Mouse (Mus musculus) spleen, postnatal 4 days (tissue): ENCODE data around the gene Il31ra.

Source experiments
- DNase-seq, 2 experiments: peaks; one replicate each; pipeline ENCODE4 v3.0.0; 2022; ENCODE audit warnings: low spot score in 2 of 2

Il31ra gene

DNA sequence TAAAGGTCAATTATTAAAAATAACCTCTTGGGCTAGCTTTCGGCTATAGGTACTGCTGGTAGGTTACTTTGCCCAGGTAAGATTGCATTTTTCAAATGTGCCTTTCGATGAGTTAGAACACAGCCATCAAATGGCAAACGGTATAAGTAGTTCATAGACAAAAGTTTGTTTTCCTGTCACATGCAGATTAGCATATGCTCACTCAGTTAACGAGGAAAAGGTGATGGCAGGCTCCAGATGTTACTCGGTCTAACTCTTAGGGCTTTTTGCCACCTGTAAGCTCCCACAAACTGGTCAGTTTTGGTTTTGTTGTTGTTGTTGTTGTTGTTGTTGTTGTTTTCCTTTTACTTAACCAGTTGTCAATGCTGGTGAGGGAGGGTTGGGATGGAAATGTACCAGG is 85.7 kb downstream of the Il31ra start:
- DNase-seq, result no peak

DNA sequence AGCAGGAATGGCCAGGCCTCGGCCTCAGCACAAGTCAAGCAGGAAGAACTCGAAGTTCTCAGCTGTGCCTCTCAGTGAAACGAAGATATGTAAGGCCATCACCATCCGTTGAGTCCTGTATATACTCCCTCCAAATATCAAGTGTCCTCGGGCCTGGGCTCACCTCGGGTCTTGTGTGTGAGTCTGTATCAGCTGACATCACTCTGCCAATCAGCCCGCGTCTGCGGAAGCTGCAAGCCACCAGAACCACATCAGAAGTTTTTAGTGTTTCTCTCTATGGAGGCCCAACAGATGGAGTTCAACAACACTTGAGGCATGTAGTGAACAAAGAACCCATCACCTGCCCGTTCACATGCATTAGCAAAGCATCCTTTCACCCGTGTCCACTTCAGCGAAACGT is 86.5 kb downstream of the Il31ra start:
- DNase-seq, result no peak

DNA sequence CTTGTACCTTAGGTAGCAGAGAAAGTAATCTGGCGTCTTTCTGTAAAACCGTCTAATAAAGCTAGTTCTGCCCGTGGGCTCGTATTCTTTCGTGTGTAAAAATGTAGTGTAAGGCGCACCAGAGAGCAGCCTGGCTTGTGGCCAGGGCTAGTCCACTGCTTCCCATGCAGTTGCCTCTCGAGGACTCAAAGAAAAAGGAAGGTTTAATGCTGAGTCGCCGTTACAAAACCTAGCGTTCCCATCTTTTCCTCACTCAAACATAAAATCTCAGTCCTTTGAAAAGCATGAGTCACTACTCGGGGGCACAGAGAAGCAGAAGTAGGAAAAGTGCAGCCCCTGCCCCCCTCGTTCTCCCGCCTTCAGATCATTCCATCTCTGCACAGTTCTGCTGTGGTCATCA is 87.4 kb downstream of the Il31ra start:
- DNase-seq, result no peak

DNA sequence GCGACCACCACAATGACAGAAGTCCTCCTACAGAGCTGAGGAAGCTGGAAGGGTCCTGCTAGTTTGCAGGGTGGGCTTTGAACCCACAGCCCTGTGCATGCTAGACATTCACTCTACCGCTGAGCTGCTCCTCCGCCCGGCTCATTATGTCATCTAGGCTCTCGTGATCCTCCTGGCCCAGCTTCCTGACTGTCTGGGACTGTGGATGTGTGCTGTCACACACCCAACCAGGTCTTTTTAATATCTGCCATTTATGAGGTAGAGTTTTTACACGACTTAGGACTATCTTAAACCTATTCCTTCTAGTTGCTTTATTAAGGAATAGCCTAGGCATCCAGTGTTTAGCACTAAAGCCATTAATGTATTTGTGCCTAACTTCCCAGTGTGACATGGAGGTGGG is 88.7 kb downstream of the Il31ra start:
- DNase-seq, result no peak

DNA sequence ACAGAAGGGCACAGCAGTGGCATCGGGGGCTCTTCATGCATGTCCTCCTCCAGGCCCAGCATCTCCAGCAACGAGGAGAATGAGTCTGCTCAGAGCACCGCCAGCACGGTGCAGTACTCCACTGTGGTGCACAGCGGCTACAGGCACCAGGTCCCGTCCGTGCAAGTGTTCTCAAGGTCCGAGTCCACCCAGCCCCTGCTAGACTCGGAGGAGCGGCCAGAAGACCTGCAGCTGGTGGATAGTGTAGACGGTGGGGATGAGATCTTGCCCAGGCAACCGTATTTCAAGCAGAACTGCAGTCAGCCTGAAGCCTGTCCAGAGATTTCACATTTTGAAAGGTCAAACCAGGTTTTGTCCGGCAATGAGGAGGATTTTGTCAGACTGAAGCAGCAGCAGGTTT is 90.3 kb downstream of the Il31ra start:
- no peak for DNase-seq

DNA sequence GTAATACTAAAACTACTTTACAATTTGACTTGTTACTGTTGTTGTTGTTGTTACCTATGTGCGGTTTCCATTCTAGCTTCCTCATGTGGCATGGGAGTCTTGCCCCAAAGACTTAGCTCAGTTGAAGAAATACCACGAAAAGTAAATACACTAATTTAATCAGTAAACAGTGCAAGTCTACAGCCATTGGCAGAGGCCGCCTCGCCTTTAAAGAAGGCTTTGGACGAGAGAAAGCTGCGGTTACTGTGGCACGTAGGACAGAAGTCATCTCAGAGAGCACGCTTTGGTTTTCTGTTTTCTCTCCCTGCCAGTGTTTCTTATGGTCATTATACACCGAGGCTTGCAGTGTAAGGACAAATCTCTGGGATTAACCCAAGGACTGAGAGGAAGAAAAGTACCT is 93.7 kb downstream of the Il31ra start:
- DNase-seq, result no peak

DNA sequence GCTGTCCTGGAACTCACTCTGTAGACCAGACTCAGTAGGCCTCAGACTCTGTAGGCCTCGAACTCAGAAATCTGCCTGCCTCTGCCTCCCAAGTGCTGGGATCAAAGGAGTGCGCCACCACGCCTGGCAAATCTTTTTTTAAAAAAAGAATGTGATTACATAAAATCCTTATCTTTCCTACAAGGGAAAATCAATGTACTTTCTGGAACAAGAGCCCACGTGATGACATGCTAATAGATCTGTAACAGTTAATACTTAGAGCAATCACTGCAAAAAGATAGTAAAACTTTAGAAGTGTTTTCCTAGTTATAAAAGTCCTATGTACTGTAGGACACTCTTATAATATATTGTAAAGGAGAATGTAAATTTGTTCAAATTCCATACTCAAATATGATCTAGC is 94.1 kb downstream of the Il31ra start:
- DNase-seq, result no peak

DNA sequence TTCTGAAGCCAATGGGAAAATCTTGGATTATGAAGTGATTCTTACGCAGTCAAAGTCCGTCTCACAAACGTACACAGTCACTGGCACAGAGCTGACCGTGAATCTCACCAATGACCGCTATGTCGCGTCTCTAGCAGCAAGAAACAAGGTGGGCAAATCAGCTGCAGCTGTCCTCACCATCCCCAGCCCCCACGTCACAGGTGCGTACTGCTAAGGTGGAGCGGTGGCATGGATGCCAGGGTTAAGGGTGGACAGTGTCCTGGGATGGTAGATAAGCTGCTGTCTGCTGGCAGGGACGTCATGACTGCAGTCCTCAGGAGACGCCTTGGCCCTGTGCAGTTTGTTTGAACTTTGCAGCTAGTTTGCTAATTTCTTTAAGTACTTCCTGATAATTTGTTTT is 99.6 kb downstream of the Il31ra start:
- no peak for DNase-seq

DNA sequence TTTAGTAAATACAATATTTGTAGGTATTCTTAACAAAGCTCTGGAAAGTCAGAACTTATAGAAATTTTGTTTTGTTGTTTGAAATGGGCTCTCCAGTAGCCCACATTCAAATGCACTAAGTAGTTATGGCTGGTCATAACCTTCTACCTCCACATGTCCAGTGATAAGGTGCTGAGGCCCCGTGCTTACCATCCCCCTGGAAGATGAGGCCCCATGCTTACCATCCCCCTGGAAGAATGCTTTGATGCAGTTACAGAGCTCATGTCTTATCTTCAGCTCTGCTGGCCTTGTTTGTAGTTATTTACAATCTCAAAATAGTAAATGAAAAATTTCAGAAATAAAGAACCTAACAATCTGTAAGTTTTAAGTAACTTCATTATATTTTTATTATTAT is 101.9 kb downstream of the Il31ra start:
- no peak for DNase-seq

DNA sequence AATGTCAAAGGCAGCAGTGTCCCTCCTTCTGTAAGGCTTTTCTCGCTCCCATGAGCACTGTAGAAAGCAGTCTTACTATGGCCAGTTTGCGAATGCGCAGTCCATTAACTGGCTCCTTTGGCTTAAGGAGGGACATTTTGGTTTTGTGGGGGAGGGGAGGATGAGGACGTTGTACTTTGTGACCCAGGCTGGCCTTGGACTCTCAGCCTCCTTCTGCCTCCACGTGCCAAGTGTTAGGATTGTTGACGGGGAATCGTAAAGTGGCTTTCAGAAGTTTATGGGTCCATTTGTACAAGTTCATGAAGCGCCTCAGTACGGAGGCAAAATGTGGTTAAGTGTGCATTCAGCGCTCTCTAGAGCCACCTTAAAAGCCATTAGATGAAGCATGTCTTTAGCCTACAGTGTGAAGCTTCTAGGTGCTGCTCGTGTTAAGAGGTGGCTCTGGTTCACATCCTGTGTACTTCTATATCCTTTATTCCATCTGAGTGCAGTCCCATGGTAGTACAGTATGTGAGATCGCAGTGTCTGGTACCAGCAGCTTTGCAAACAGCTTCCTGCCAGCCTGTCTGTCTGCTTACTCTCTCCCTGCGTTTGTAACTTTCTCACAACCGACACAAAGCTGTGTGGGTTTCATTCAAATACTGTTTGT is 102.4 kb downstream of the Il31ra start:
- DNase-seq, result no peak

DNA sequence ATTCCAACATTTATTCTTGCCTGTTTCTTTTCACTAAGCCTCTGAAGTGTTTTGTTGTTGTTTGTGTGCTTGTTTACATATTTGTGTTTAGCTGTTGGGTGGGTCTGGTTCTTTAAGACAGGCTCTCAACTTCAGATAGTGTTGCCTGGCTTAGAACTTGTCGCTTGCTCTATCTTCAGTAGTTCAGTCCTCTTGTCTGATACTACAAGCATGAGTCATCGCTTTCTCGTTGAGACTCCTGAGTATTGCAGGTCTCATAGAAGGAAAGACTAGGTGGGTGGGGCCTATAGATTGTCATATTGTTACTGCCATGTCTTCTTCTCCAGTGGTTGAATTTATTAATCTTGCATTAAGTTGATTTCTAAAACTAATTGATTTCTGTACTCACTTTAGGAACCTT is 104.1 kb downstream of the Il31ra start:
- DNase-seq, result no peak

DNA sequence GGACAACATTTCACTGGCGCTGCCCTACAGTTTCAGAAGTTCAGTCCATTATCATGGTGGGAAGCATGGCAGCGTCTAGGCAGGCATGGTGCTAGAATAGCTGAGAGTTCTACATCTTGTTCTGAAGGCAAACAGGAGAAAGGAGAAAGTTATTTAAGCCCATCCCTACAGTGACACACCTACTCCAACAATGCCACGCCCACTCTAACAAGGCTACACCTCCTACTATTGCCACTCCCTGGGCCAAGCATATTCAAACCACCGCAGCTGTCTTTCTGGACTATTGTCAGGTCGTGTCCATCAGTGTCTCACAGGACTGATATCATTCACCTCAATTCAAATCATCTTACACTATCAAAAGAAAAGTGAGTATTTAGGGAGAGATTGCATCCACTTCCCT is 107.5 kb downstream of the Il31ra start:
- DNase-seq, result no peak

DNA sequence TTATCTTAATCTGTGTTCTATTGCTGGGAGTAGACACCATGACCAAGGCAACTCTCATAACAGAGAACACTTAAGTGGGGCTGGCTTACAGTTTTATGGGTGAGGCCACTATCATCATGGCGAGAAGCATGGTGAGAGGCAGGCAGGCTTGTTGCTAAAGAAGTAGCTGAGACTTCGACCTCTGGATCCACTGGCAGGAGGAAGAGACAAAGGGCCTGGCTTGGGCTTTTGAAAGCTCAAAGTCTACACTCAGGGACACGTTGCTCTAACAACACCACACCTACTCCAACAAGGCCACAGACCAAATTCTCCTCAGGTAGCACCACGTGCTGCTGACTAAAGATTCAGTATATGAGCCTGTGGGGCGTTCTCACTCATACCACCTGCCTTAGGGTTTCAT is 107.9 kb downstream of the Il31ra start:
- no peak for DNase-seq

DNA sequence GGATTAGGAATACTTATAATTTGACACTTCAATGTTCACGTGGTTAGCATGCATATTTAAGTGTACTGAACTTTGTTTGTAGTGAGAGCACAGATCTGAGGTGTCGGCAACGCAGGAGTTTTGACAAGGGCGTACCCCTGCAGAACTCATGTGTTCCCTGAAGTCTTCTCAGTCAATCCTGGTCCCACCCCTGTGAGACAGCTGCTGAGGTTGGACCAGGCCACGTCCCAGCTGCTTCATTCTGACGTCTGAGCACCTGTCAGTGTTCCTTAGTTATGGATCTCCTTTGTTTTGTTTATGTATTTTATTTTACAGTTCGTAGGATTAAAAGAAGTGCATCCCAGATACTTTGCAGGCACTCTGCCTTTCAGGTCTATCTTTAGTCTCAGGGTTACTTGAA is 111.1 kb downstream of the Il31ra start:
- DNase-seq, result no peak

DNA sequence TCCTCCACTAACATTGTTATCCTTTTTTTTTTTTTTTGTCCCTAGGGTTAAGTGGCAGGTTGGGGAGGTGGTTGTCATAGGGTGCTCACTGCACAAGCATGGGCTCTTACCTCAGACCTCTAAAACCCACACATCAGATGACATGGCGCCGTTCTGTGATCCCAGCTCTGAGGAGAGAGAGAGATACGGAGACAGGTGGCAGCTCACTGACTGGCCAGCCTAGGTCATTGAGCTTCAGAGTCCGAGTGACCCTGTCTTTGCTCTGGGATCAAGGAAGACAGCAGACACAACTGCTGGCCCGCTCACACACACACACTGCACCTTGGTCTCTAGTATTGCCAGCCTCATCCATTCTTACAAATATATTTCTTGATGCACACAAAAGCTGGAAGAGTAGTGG is 111.6 kb downstream of the Il31ra start:
- DNase-seq, result no peak

DNA sequence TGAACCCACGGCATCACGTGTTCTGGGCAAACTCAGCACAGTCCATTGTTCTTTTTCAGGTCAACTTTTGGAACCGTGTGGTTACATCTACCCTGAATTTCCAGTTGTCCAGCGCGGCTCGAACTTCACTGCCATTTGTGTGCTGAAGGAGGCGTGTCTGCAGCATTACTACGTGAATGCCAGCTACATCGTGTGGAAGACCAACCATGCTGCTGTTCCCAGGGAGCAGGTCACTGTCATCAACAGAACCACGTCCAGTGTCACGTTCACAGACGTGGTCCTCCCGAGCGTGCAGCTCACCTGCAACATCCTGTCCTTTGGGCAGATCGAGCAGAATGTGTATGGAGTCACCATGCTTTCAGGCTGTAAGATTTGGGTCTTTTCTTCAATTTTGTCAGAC is 114.2 kb downstream of the Il31ra start:
- DNase-seq, result no peak

DNA sequence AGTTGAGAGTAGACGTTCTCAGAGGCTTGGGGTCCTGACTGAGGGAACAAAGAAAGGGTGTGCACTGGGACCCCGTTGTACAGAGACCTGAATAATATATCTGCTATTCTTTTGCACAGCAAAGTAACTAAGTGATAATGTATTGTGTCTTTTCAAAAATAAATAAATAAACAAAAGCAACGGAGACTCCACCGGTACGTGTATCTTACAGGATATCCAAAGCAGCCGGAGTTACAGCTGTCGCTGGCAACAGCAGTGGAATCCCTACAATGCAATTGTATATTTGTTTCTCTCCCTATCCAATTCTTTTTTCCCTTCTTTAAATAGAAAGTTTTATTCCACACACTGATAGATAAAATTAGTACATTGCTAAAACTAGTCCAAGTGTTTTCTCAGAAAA is 115.1 kb downstream of the Il31ra start:
- DNase-seq, result no peak

DNA sequence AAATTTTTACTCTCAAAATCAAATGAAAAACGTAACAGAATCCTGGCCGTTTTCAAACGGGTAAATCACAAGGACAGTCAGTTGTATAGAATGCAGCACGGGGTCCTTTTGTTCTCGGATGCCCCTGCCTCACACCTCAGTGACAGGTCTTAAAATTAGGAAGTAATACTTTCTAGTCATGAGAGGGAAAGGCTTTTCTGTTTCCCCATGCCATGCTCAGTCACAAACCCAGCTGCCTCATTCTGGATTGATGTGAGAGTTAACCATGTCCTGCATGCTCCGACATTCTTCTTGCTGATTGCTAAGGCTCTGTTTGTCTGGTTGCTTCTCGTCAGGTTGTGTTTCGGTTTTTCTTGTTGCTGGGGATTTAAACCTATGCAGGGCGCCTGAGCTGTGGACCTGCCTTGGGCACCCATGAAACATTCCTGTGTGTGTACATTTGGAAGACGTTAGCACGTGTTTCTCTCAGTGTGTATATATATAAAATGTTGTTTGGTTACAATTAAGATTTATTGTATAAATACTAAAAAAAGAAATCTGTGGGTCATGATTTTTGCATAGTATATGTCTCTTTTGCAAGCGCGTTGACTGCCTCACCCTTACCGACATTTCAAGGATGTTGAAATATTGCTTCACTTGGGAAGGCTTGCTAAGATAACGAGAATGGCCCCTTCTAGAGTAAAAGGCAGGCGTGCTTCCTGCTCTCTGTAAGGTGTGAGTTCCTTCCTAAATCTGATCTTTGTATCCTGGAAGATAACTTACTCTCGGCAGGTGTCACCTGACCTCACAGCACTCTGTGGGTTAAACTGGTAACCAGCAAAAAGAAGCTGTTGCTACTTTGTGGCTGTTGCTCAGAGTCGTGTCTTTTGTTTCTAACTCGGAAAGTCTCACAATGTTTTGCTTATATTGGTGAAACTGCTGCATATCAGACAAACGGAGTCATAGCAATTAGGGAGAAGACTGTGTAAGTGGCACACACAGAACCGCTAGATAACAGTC is 120.1 kb downstream of the Il31ra start:
- no peak for DNase-seq

DNA sequence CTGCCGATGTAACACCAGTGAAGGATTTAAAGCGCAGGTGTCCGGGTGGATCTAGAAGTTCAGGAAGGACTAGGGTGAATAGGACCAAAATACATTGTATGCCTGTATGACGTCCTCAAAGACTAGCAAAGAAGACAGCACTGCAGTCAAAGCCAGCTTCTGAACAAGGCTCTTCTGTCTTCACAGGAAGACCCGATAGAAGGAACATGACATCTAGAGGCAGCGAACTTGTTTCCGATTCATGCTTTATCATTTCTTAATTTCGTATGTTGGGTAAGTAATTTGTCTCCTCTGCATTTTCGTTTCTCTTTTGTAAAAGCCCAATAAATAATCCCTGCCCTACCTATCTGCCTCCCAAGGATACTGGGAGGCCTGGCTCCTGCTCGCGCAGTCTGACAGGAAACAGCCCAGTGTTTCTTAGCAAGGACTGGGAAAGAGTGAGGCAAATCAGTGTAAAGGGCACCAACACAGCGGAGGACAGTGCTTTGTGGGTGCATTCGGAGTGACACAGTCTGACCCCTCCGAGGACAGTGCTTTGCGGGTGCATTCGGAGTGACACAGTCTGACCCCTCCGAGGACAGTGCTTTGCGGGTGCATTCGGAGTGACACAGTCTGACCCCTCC is 121.6 kb downstream of the Il31ra start:
- no peak for DNase-seq

DNA sequence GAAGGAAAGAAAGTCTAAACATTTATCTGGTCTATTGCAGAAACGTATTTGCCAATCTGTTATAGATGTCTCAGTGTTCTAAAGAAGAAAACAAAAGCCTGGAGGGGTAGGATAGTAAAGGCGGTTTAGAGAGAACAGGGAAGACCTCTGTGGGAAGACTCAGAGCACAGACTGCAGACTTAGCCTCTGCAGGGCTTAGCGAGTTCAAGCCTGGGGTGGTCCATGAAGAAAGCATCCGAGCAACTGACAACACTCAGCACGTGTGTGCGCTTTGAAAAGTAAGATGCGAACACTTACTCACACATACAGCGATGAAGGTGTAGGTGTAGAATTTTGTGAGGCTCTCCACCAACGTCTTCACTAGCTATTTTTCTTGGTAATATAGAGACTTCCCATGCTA is 123.0 kb downstream of the Il31ra start:
- DNase-seq, result no peak
